Mouse (Mus musculus) midbrain, embryonic 16.5 days (tissue): ENCODE measurements around the gene Cadm3. TPM values are rescaled to one million over a fixed set of nuclear protein-coding genes. Genes with fewer than 3 reads are reported as not detected.
"Not testable (repeated sequence)": the region's sequence is repeated elsewhere in the genome, so short reads cannot be mapped to it uniquely, and the experiment has no call there.

Source experiments
- ATAC-seq: fragments of 200-750 bp; cut with Nextera tagmentation; 2 replicates; pipeline ENCODE4 v1.8.0; 2017; ENCODE audit warnings: moderate TSS enrichment
- H3K27ac ChIP-seq: fragments of 300-500 bp; sonication (generic); 2 replicates; pipeline ENCODE4 v1.5.1; 2014; ENCODE audit warnings: mild to moderate bottlenecking, low read length, mixed read lengths
- H3K27me3 ChIP-seq: fragments of 300-500 bp; sonication (generic); 2 replicates; pipeline ENCODE4 v1.6.1; 2014; ENCODE audit warnings: low read depth, low read length, mixed read lengths; ENCODE audit not compliant: control insufficient read depth, insufficient read depth
- H3K36me3 ChIP-seq: fragments of 300-500 bp; sonication (generic); 2 replicates; pipeline ENCODE4 v1.6.1; 2014; ENCODE audit warnings: mild to moderate bottlenecking, low read length, moderate library complexity, mixed read lengths; ENCODE audit not compliant: control insufficient read depth, insufficient read depth
- H3K4me1 ChIP-seq: fragments of 300-500 bp; sonication (generic); 2 replicates; pipeline ENCODE4 v1.6.1; 2014; ENCODE audit warnings: mild to moderate bottlenecking, low read length, mixed read lengths; ENCODE audit not compliant: control insufficient read depth, insufficient read depth
- H3K4me2 ChIP-seq: fragments of 300-500 bp; sonication (generic); 2 replicates; pipeline ENCODE4 v1.6.1; 2014; ENCODE audit warnings: mild to moderate bottlenecking, low read length, mixed read lengths
- H3K4me3 ChIP-seq: fragments of 300-500 bp; sonication (generic); 2 replicates; pipeline ENCODE4 v1.5.1; 2014; ENCODE audit warnings: low read depth, mild to moderate bottlenecking, low read length, moderate library complexity, mixed read lengths
- H3K9ac ChIP-seq: fragments of 300-500 bp; sonication (generic); 2 replicates; pipeline ENCODE4 v1.6.1; 2014; ENCODE audit warnings: low read depth, low read length, mixed read lengths
- H3K9me3 ChIP-seq: fragments of 300-500 bp; sonication (generic); replicated peaks from 2 replicates; pipeline ENCODE4 v1.6.1; 2014; ENCODE audit warnings: mild to moderate bottlenecking, low read length, mixed read lengths; ENCODE audit not compliant: control insufficient read depth, poor library complexity, severe bottlenecking
- WGBS: fragments of 180-500 bp; shearing (Covaris S2); extraction: QIAGEN DNeasy Blood & Tissue Kit; methylation state at CpG from one replicate; pipeline ENCODE4 v1.1.7; 2014; 5-methylcytosine and 5-hydroxymethylcytosine counted together
- polyA plus RNA-seq: library from polyadenylated mRNA; unstranded; fragments of >200 nt; fragmentation: Nextera tagmentation; extraction: Ambion mirVana; gene quantifications from 2 replicates; pipeline ENCODE4 v1.2.1, GENCODE M21; 2015

Gene Cadm3
- polyA plus RNA-seq, 1 experiment from 2014 or later = 69.7 TPM

DNA sequence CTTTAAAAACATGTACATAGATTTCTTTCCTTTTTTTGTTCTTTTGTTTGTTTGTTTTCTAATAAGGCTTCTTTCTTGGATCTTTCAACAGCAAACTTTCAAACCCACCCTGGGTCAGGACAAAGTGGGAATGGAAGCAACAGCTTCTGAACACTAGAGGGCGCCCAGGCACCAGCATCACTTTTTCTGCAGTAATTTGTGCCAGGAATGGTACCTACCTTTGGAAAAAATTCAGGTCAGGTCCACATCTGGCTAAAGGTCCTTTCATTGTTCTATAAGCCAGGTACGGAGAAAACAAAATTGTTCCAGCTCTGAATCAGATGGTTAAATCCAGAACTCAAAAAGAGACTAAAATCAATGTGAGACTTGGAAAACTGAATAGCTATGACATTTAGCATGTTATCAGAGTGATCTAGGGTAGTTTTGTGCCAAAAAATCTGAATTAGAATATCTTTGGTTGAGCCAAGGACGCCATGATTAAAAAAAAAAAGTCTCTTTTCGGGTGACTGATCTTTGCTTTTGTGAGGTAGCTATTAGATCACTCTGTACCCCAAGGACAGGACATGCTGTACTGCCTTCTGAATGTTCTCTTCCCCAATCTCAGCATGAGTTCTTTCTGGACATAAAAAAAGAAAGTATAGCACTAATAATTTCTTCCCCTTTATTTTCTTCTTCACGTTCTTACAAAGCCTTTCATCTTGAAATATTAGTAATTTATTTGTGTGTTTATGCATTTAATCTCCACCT, 43.5 kb downstream of the Cadm3 start:
- no peaks in the 10 kb centered on the region for H3K27me3 ChIP-seq
- 0 out of 2 replicates have a peak, but pooled peaks cover 2% of the 10 kb centered on the region for H3K4me1 ChIP-seq
- H3K4me2 ChIP-seq = no peak overlapping the region
- WGBS = 33% methylated on average over 5 of the region's 5 CpGs
- no peak overlapping the region for H3K27ac ChIP-seq
- no peak overlapping the region for H3K9ac ChIP-seq
- no peaks in the 10 kb centered on the region for H3K9me3 ChIP-seq
- H3K36me3 ChIP-seq = no peaks in the 10 kb centered on the region
- ATAC-seq = no peak
- H3K4me3 ChIP-seq = no peak overlapping the region

DNA sequence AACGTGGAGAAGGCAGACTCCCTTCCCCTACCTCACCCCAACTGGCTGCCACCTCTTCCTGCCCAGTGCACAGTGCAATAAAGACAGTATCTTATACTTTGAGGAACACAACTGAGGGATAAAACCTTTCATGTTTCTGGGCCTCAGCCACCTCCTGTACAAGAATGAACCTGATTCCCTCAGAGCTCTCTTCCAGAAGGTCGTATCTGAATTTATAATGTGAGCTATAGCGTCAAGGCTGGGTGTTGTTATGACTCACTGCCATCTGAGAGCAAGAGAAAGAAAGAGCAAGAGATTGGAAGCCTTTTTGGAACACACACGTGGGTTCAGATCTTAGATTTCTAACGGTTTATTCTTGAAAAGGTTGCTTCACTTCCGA, 45.3 kb downstream of the Cadm3 start:
- no peaks in the 10 kb centered on the region for H3K27me3 ChIP-seq
- ATAC-seq = no peak
- H3K4me2 ChIP-seq = no peak overlapping the region
- no peak overlapping the region for H3K4me3 ChIP-seq
- H3K4me1 ChIP-seq = no peaks in the 10 kb centered on the region
- no peak overlapping the region for H3K9ac ChIP-seq
- no peaks in the 10 kb centered on the region for H3K36me3 ChIP-seq
- no peak overlapping the region for H3K27ac ChIP-seq
- WGBS = 65% methylated on average over 6 of the region's 6 CpGs
- no peaks in the 10 kb centered on the region for H3K9me3 ChIP-seq

DNA sequence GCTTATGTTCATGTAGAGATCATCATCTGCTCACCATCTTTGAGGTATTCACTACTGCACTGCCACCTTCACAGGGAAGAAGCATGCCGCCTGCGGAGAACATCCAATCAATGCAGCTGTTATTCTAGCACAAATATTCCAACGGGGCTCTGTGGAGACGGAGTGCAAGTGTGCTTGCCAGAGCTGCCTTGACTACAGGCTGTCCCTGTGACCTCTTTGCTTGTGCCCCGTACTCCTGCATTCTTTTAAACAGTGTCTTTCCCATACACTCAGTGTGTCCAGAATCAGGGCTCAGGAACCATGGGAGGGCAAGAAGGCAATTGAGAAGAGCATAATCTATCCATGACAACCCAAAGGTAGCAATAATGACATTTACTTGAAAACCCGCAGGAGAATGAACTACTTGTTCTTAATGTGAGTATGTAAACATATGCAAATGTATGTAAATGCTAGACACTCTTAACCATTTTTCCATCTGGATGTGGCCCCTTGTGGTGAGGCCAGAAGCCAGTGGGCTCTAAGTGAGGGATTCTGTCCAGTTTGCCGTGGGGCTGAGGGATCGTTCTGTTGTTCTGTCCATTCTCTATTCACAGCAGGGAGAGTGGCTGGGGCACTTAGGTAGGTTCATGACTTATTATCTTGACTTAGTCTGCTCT, 45.8 kb downstream of the Cadm3 start:
- H3K4me1 ChIP-seq = no peaks in the 10 kb centered on the region
- no peak overlapping the region for H3K4me3 ChIP-seq
- 59% methylated on average over 8 of the region's 8 CpGs for WGBS
- ATAC-seq = 0 out of 2 replicates have a peak, but pooled peaks have one; percentile 48
- H3K4me2 ChIP-seq = no peak overlapping the region
- H3K36me3 ChIP-seq = no peaks in the 10 kb centered on the region
- no peak overlapping the region for H3K27ac ChIP-seq
- H3K9me3 ChIP-seq = no peaks in the 10 kb centered on the region
- H3K27me3 ChIP-seq = no peaks in the 10 kb centered on the region
- H3K9ac ChIP-seq = no peak overlapping the region

DNA sequence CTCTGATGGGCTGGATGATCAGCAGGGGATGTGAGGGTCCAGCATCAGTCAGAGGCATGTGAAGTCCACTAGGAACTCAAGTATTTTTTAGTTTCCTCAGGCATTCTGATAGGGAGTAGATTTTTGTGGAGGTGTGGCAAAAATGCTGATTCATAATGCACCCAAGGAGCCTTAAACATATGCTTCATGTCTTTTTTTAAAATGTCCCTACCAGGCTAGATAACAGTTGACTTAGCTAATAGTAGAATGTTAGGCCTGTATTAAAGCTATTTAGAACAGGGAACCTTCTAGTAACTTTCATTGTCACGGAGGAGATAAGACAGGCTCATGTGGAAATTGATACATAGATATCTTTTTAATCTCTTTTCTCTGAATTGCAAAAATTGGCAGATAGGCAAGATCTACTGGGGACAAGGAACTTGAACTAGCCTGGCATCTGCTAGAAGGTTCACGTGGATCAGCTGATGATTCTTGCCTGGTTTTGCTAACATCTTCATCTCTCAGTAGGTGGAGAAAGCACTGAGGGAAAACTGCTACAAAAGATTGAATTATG, 49.5 kb downstream of the Cadm3 start:
- H3K27ac ChIP-seq = no peak overlapping the region
- no peak for ATAC-seq
- no peak overlapping the region for H3K4me2 ChIP-seq
- H3K9me3 ChIP-seq = no peaks in the 10 kb centered on the region
- no peaks in the 10 kb centered on the region for H3K36me3 ChIP-seq
- 92% methylated on average over 2 of the region's 2 CpGs for WGBS
- no peaks in the 10 kb centered on the region for H3K27me3 ChIP-seq
- no peak overlapping the region for H3K4me3 ChIP-seq
- H3K9ac ChIP-seq = no peak overlapping the region
- H3K4me1 ChIP-seq = no peaks in the 10 kb centered on the region

DNA sequence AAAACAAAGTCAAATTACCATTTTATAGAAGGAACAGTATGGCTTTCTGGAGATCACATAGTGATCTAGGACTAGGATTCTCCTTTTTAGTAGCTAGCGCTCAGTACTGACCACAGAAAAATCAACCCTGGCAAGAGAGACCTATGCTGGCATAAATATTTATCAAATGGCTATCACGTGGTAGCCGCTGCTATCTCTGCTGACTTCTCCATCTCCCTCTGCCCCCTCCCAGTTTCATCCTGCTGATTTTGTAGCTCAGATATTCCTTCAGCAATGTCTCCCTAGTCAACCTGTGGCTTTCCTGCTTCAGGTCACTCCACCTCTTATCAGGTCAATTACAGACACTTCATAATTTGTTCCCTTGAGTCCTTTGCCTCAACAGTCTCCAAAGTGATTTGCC, 51.8 kb downstream of the Cadm3 start:
- no peak overlapping the region for H3K4me3 ChIP-seq
- no peaks in the 10 kb centered on the region for H3K4me1 ChIP-seq
- H3K4me2 ChIP-seq = no peak overlapping the region
- no peak overlapping the region for H3K9ac ChIP-seq
- ATAC-seq = no peak
- no peaks in the 10 kb centered on the region for H3K9me3 ChIP-seq
- no peaks in the 10 kb centered on the region for H3K27me3 ChIP-seq
- H3K27ac ChIP-seq = no peak overlapping the region
- H3K36me3 ChIP-seq = no peaks in the 10 kb centered on the region
- 95% methylated on average over 3 of the region's 3 CpGs for WGBS

DNA sequence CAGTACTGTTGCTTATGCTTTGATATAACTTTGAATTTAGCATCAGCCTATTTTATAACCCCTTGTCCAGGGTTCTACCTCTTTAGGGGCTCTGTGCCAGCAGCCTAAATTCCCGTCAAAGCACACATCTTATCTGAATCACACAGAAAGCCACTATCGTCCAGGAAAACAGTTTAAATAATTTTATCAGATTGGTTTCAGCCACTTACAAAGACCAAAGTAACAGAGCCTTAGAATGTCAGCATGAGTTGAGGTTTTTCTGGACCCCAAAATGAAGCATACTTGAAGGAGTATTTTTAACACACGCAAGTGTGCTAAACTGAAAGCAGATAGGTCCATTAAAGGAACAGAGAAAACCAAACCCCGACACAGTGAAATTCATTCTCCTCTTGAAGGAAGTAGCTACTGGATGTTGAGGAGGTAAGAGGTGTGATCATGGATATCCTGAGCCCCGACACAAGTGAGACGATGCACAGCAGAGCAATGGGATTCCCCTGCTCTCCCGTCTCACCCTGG, 53.9 kb downstream of the Cadm3 start:
- ATAC-seq = not testable (repeated sequence)
- WGBS = 88% methylated on average over 7 of the region's 7 CpGs

DNA sequence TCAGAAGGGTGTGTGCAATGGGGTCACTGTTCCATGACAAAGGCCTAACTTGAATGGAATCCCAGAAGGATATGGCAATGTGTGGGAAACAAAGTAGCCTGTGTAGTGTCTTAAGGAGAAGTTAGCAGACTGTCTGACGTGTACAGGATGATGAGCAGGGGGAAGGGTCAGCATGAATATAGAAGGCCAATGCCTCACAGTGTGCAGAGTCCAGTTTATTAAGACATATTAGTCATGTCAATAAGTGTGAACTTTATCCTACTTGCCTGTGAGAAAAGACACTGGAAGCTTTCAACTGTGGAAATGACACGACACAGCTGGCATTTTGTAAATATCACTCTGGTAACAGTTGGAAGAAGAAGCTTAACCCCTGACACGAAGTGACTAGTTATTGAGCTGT, 64.7 kb downstream of the Cadm3 start:
- H3K27ac ChIP-seq, H3K36me3 ChIP-seq, H3K4me2 ChIP-seq, H3K4me3 ChIP-seq, H3K4me1 ChIP-seq, H3K9ac ChIP-seq, ATAC-seq, H3K27me3 ChIP-seq, H3K9me3 ChIP-seq: not testable (repeated sequence)
- WGBS = 47% methylated on average over 3 of the region's 3 CpGs

More for the DNA sequence above, 53.9 kb downstream of the Cadm3 start:
- not testable (repeated sequence) for H3K27ac ChIP-seq, H3K4me3 ChIP-seq, H3K36me3 ChIP-seq, H3K9ac ChIP-seq, H3K9me3 ChIP-seq, H3K27me3 ChIP-seq, H3K4me1 ChIP-seq, H3K4me2 ChIP-seq
